Mouse (Mus musculus): Measurements from ENCODE around the gene Hps3. TPM values are rescaled to one million over a fixed set of nuclear protein-coding genes. Genes with fewer than 3 reads are reported as not detected.
"Not testable (repeated sequence)": the region's sequence is repeated elsewhere in the genome, so short reads cannot be mapped to it uniquely, and the experiment has no call there.

Hps3 gene
- polyA plus RNA-seq (2014; fragmentation: Nextera tagmentation; extraction: Ambion mirVana), result 12.4 and 12.8 TPM in 2 replicates

GRCm38 (mm10) chr3:20034719-20035404, at the start of gene Hps3:
TSS of gene Hps3 (minus strand) at chr3:20035315.
- Histone ChIP-seq H3K27ac (ENCODE audit: low read depth) (no peak within 1 kb of the TSS; the same call in 1 of the 2 replicates), H3K9me3 (ENCODE audit: low read depth, low read length) (no peaks in the 10 kb centered on the region), H3K4me1 (ENCODE audit: insufficient read depth) (0 out of 2 replicates have a peak, but pooled peaks cover 7% of the 10 kb centered on the region), H3K36me3 (ENCODE audit: insufficient read depth) (no peaks in the 10 kb centered on the region), H3K9ac (peak within 1 kb of the TSS; percentile 50), H3K4me3 (ENCODE audit: low read depth, low read length) (peak within 1 kb of the TSS; percentile 74), H3K4me2 (peak within 1 kb of the TSS; percentile 83), H3K27me3 (ENCODE audit: insufficient read depth, low read length) (no peaks in the 10 kb centered on the region)
- ATAC-seq (ENCODE audit: insufficient read depth) (peak; percentile 100), DNase-seq (peak; percentile 93)
- TF ChIP-seq CTCF (IDR thresholded peaks at IDR 0.05; ENCODE audit: low read depth), result no peak
- under 1% methylated on average over 47 of the region's 47 CpGs for WGBS

DNA sequence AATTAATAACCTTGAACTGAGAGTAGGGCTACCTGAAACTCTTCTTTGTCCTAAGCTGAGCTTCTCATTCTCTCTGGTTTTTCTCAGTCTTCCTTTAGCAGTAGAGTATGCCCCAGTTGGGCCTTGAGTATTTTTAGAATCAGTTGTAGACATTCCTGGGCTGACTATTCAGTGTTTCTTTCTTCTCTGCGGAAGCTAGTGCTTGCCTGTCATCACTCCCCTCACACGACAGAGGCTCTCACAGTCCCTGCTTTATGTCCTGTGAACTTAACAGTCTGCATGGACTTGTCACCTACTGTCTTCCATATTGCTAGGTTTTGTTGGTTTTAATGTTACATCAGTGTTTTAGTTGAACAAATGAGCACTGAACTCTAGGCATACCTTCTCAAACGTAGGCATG, 47.0 kb upstream of the Hps3 start:
- no peak; the same call in 1 of the 2 replicates for ATAC-seq (ENCODE audit: insufficient read depth)
- H3K4me1 ChIP-seq (ENCODE audit: insufficient read depth), result no peaks in the 10 kb centered on the region
- DNase-seq, result peak; percentile 21

GRCm38 (mm10) chr3:20076145-20077053, 41.3 kb upstream of the Hps3 start:
- no peak overlapping the region for H3K27ac ChIP-seq (ENCODE audit: low read depth)

More for the DNA sequence above, 47.0 kb upstream of the Hps3 start:
- Histone ChIP-seq H3K4me2 (no peak overlapping the region), H3K9me3 (ENCODE audit: low read depth, low read length) (no peaks in the 10 kb centered on the region), H3K27me3 (ENCODE audit: insufficient read depth, low read length) (no peaks in the 10 kb centered on the region), H3K27ac (ENCODE audit: low read depth) (peak overlapping the region; percentile 45; the same call in 1 of the 2 replicates), H3K9ac (no peak overlapping the region), H3K4me3 (ENCODE audit: low read depth, low read length) (no peak overlapping the region), H3K36me3 (ENCODE audit: insufficient read depth) (peaks cover 30% of the 10 kb centered on the region)
- WGBS, result 44% methylated on average over 3 of the region's 3 CpGs
- no peak for TF ChIP-seq CTCF (IDR thresholded peaks at IDR 0.05; ENCODE audit: low read depth)

GRCm38 (mm10) chr3:20058197-20058541, 23.1 kb upstream of the Hps3 start:
- no peak overlapping the region for H3K27ac ChIP-seq (ENCODE audit: low read depth)
- H3K4me3 ChIP-seq (ENCODE audit: low read depth, low read length), result peak overlapping the region; percentile 74
- no peak for TF ChIP-seq CTCF (IDR thresholded peaks at IDR 0.05; ENCODE audit: low read depth)
- H3K9me3 ChIP-seq (ENCODE audit: low read depth, low read length), result no peaks in the 10 kb centered on the region
- H3K27me3 ChIP-seq (ENCODE audit: insufficient read depth, low read length), result no peaks in the 10 kb centered on the region
- DNase-seq (peak; percentile 53), ATAC-seq (ENCODE audit: insufficient read depth) (no peak; the same call in 1 of the 2 replicates)
- H3K4me1 ChIP-seq (ENCODE audit: insufficient read depth), result no peaks in the 10 kb centered on the region
- WGBS, result 0% methylated on average over 6 of the region's 9 CpGs
- 0 out of 2 replicates have a peak, but pooled peaks cover 9% of the 10 kb centered on the region for H3K36me3 ChIP-seq (ENCODE audit: insufficient read depth)
- peak overlapping the region; percentile 66 for H3K4me2 ChIP-seq
- H3K9ac ChIP-seq, result peak overlapping the region; percentile 59

More at GRCm38 (mm10) chr3:20076145-20077053, 41.3 kb upstream of the Hps3 start:
- H3K27me3 ChIP-seq (ENCODE audit: insufficient read depth, low read length), result no peaks in the 10 kb centered on the region
- no peak overlapping the region for H3K4me2 ChIP-seq
- H3K4me3 ChIP-seq (ENCODE audit: low read depth, low read length), result no peak overlapping the region
- H3K4me1 ChIP-seq (ENCODE audit: insufficient read depth), result no peaks in the 10 kb centered on the region
- H3K36me3 ChIP-seq (ENCODE audit: insufficient read depth), result peaks cover 33% of the 10 kb centered on the region
- WGBS, result 81% methylated on average over 11 of the region's 11 CpGs
- no peak overlapping the region for H3K9ac ChIP-seq
- ATAC-seq (ENCODE audit: insufficient read depth), result no peak
- H3K9me3 ChIP-seq (ENCODE audit: low read depth, low read length), result no peaks in the 10 kb centered on the region
- peak; percentile 27 for DNase-seq
- TF ChIP-seq CTCF (IDR thresholded peaks at IDR 0.05; ENCODE audit: low read depth), result peak; percentile 48

DNA sequence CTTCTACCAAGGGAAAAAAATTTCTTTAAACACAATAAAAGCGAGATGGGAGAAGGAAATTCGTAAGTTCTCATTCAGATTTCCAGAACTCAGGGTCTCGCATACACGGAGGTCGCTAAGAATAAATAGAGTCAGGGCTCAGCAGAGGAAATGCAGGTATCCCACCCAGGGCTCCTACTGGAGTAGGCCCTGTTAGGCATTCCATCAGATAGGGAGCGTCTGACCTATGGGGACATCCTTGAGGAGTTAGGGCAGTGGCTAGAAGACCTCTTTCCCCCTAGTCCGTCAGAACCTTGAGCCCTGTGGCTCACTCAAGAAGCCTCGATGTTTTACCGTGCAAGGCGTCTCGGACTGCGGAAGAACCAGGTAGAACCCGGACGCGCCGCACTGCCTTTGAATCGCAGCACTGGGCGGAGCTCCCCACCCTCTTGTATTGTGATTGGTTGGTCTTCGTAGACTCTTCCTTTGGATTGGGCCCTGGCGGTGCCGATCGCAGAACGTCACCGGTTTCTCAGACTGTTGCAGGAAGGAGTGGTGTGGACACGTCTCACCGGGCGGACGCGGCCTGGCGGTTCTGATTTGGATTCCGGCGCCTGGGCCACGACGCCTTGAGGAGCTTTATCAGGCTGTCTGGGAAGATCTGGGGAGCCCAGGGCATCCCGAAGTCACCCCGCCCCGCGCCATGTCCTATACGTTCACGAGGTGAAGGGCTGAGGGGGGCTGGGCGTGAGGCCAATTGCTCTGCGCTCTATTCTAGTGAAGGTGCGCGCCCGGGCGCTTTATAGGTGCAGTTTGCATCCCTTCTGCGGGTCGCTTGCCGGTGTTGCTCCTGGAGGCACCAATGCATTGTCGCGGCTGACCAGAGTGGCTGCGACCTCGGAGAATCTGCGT, 22.4 kb upstream of the Hps3 start, which contains the start of gene Hltf:
Gene Hltf, plus strand, starts transcription at position 506 of the 891 bp plus-strand sequence.
- Histone ChIP-seq H3K9ac (peak within 1 kb of the TSS; percentile 59), H3K27ac (ENCODE audit: low read depth) (peak within 1 kb of the TSS; percentile 79), H3K36me3 (ENCODE audit: insufficient read depth) (0 out of 2 replicates have a peak, but pooled peaks cover 5% of the 10 kb centered on the region), H3K4me3 (ENCODE audit: low read depth, low read length) (peak within 1 kb of the TSS; percentile 74), H3K4me1 (ENCODE audit: insufficient read depth) (no peaks in the 10 kb centered on the region), H3K27me3 (ENCODE audit: insufficient read depth, low read length) (no peaks in the 10 kb centered on the region), H3K4me2 (peak within 1 kb of the TSS; percentile 66), H3K9me3 (ENCODE audit: low read depth, low read length) (no peaks in the 10 kb centered on the region)
- ATAC-seq (ENCODE audit: insufficient read depth) (peak; percentile 100), DNase-seq (peak; percentile 96)
- WGBS, result under 1% methylated on average over 52 of the region's 54 CpGs
- TF ChIP-seq CTCF (IDR thresholded peaks at IDR 0.05; ENCODE audit: low read depth), result no peak

DNA sequence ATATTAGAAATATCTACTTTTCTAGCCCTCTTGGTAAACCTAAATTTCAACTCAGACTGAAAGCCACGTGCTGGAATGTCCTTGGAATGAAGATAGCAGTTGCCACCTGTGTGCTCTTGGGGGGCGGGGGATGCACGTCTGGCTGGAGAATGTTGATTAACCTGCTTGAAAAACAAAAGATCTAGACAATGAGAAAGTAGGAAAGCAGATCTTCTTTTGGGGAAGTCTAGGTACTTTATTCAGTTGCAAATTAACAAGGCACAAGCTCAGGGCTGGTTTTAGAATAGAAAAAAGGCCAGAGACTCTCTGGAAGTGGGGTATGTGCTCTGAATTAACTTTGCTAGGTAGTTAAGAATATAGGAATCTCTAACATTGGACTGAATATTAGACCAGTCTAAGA, 9.6 kb upstream of the Hps3 start:
- H3K4me2 ChIP-seq; H3K36me3 ChIP-seq (ENCODE audit: insufficient read depth); H3K27me3 ChIP-seq (ENCODE audit: insufficient read depth, low read length); H3K4me3 ChIP-seq (ENCODE audit: low read depth, low read length); H3K27ac ChIP-seq (ENCODE audit: low read depth); H3K4me1 ChIP-seq (ENCODE audit: insufficient read depth); DNase-seq; H3K9me3 ChIP-seq (ENCODE audit: low read depth, low read length); H3K9ac ChIP-seq; ATAC-seq (ENCODE audit: insufficient read depth): not testable (repeated sequence)
- 60% methylated on average over 3 of the region's 3 CpGs for WGBS

- H3K9me3 ChIP-seq (ENCODE audit: low read depth, low read length); H3K4me1 ChIP-seq (ENCODE audit: insufficient read depth); H3K4me3 ChIP-seq (ENCODE audit: low read depth, low read length); H3K27ac ChIP-seq (ENCODE audit: low read depth); H3K36me3 ChIP-seq (ENCODE audit: insufficient read depth); ATAC-seq (ENCODE audit: insufficient read depth); H3K4me2 ChIP-seq; H3K27me3 ChIP-seq (ENCODE audit: insufficient read depth, low read length); H3K9ac ChIP-seq; DNase-seq: not testable (repeated sequence)
- 89% methylated on average over 7 of the region's 7 CpGs for WGBS
Observed at GRCm38 (mm10) chr3:20041461-20041860, 6.3 kb upstream of the Hps3 start.

All from lung, embryonic 14.5 days (tissue).